Mouse (Mus musculus) neutrophil, adult 65 days (primary cell): ENCODE data around the gene Ms4a10. TPM values are rescaled to one million over a fixed set of nuclear protein-coding genes. Genes with fewer than 3 reads are reported as not detected.

ENCODE experiments used
- total RNA-seq: library from RNA; stranded (reverse); gene quantifications from 2 replicates; pipeline ENCODE4 v1.2.4, GENCODE M21; 2023

The Ms4a10 gene
- total RNA-seq: not detected in 2 replicates

GRCm38 (mm10) chr19:10974238-10974865 is at the start of gene Ms4a10:
TSS of gene Ms4a10 (minus strand) at chr19:10974670.

GRCm38 (mm10) chr19:11017891-11018290 is 43.4 kb upstream of the Ms4a10 start, which contains the start of gene Ms4a18:
TSS of gene Ms4a18 (minus strand) at chr19:11018031.

GRCm38 (mm10) chr19:10993150-10993549 is 18.7 kb upstream of the Ms4a10 start, which contains the start of gene Ms4a15:
TSS of gene Ms4a15 (minus strand) at chr19:10993250.

GRCm38 (mm10) chr19:10949112-10949511 is 25.4 kb downstream of the Ms4a10 start, which contains the start of gene Ccdc86:
TSS of gene Ccdc86 (minus strand) at chr19:10949266.

GRCm38 (mm10) chr19:10937110-10937563 is 37.3 kb downstream of the Ms4a10 start, which contains the start of gene Ptgdr2:
TSS of gene Ptgdr2 (plus strand) at chr19:10937160.

GRCm38 (mm10) chr19:10920532-10920931 is 53.9 kb downstream of the Ms4a10 start, which contains the start of gene Zp1:
TSS of gene Zp1 (minus strand) at chr19:10920632.

Other genes starting within 250 kb of the Ms4a10 start
- 0.84 and 1.2 TPM in 2 replicates for gene Cd5, start 235.7 kb downstream of the Ms4a10 start, total RNA-seq
- gene Cd6, start 144.6 kb downstream of the Ms4a10 start, total RNA-seq: 1.7 and 2.6 TPM in 2 replicates
- gene Slc15a3, start 134.9 kb downstream of the Ms4a10 start, total RNA-seq: 218 and 238 TPM in 2 replicates
- 0.29 and 0.54 TPM in 2 replicates for gene Tmem132a, start 104.7 kb downstream of the Ms4a10 start, total RNA-seq
- 19.3 and 21.2 TPM in 2 replicates for gene Tmem109, start 92.7 kb downstream of the Ms4a10 start, total RNA-seq
- gene Prpf19, start 79.4 kb downstream of the Ms4a10 start, total RNA-seq: 51.2 and 52.9 TPM in 2 replicates
- not detected in 2 replicates for gene Zp1, start 54.0 kb downstream of the Ms4a10 start, total RNA-seq
- not detected in 2 replicates for gene Ptgdr2, start 37.5 kb downstream of the Ms4a10 start, total RNA-seq
- gene Ccdc86, start 25.4 kb downstream of the Ms4a10 start, total RNA-seq: 14.6 and 18.1 TPM in 2 replicates
- gene Ms4a15, start 18.6 kb upstream of the Ms4a10 start, total RNA-seq: not detected in 2 replicates
- gene Ms4a18, start 43.4 kb upstream of the Ms4a10 start, total RNA-seq: not detected in 2 replicates
- gene Ms4a8a, start 106.4 kb upstream of the Ms4a10 start, total RNA-seq: 20.2 and 28.3 TPM in 2 replicates
- gene 1700017D01Rik, start 156.2 kb upstream of the Ms4a10 start, total RNA-seq: not detected in 2 replicates
- not detected in 2 replicates for gene 1700025F22Rik, start 190.7 kb upstream of the Ms4a10 start, total RNA-seq
- gene Ms4a13, start 222.1 kb upstream of the Ms4a10 start, total RNA-seq: not detected in 2 replicates